Mouse (Mus musculus) ES-E14 (cell line): ENCODE data around the gene Sox5. TPM values are rescaled to one million over a fixed set of nuclear protein-coding genes. Genes with fewer than 3 reads are reported as not detected.

Experiments
- DNase-seq: peaks from one replicate; pipeline ENCODE4 v3.0.0-alpha.2; 2013; ENCODE audit warnings: low read depth, low spot score
- H3K27ac ChIP-seq: 2 replicates; pipeline ENCODE4 v1.5.1; 2012; ENCODE audit warnings: low read depth, mild to moderate bottlenecking, low read length, moderate library complexity, mixed read lengths; ENCODE audit not compliant: poor library complexity, insufficient read depth, severe bottlenecking
- H3K36me3 ChIP-seq: 2 replicates; pipeline ENCODE4 v1.6.1; 2012; ENCODE audit warnings: mild to moderate bottlenecking, low read length, moderate library complexity, mixed read lengths; ENCODE audit not compliant: control insufficient read depth, poor library complexity, insufficient read depth, severe bottlenecking
- H3K4me1 ChIP-seq, 2 experiments: fragments of 150-350 bp in 1 of 2; sonication (generic) in 1 of 2; 2 replicates each; pipeline ENCODE4 v1.6.1; 2012; ENCODE audit warnings: low read length in 2 of 2, mild to moderate bottlenecking in 1 of 2, mixed read lengths in 1 of 2; ENCODE audit not compliant: control insufficient read depth in 2 of 2, insufficient read depth in 2 of 2, poor library complexity in 1 of 2
- H3K4me3 ChIP-seq, 2 experiments: fragments of 150-350 bp in 1 of 2; sonication (generic) in 1 of 2; 2 replicates each; pipeline ENCODE4 v1.5.1; 2012; ENCODE audit warnings: low read length in 2 of 2, low read depth in 1 of 2, mild to moderate bottlenecking in 1 of 2, mixed read lengths in 1 of 2; ENCODE audit not compliant: insufficient read depth in 1 of 2, poor library complexity in 1 of 2, severe bottlenecking in 1 of 2
- H3K9ac ChIP-seq: 2 replicates; pipeline ENCODE4 v1.6.1; 2012; ENCODE audit warnings: low read depth, mild to moderate bottlenecking, low read length, mixed read lengths; ENCODE audit not compliant: poor library complexity, insufficient read depth, severe bottlenecking
- H3K9me3 ChIP-seq: fragments of 150-350 bp; sonication (generic); 2 replicates; pipeline ENCODE4 v1.6.1; 2012; ENCODE audit warnings: low read depth, mild to moderate bottlenecking, low read length; ENCODE audit not compliant: control insufficient read depth, insufficient read depth
- CHD2 ChIP-seq: IDR thresholded peaks from 2 replicates; pipeline ENCODE4 v1.6.1; 2014; ENCODE audit warnings: mild to moderate bottlenecking, low read depth, low read length, inconsistent platforms
- HCFC1 ChIP-seq: IDR thresholded peaks from 2 replicates; pipeline ENCODE4 v1.6.1; 2012; ENCODE audit warnings: low read length, inconsistent platforms, borderline replicate concordance; ENCODE audit not compliant: insufficient read depth
- MAFK ChIP-seq: IDR thresholded peaks from 2 replicates; pipeline ENCODE4 v1.6.1; 2014; ENCODE audit warnings: mild to moderate bottlenecking, low read depth, low read length, inconsistent platforms; ENCODE audit not compliant: insufficient read depth
- ZC3H11A ChIP-seq: IDR thresholded peaks from 2 replicates; pipeline ENCODE4 v1.6.1; 2012; ENCODE audit warnings: low read depth, mild to moderate bottlenecking, inconsistent platforms, low read length, borderline replicate concordance
- ZNF384 ChIP-seq: IDR thresholded peaks from 2 replicates; pipeline ENCODE4 v1.6.1; 2012; ENCODE audit warnings: low read depth, low read length, inconsistent platforms
- in situ Hi-C, 2 experiments: fragments of 600-800 bp; cut with MboI; formaldehyde crosslinking; loops; one replicate each; pipeline ENCODE4 v1.15.1; 2025; ENCODE audit warnings: low sequenced_read_pairs in 2 of 2, inconsistent platforms in 1 of 2; ENCODE audit not compliant: unreplicated experiment in 2 of 2
- total RNA-seq: library from RNA; depleted of rRNA; stranded (reverse); fragments of 300-350 nt; gene quantifications from 2 replicates; pipeline ENCODE4 v1.2.3, GENCODE M21; 2012

The Sox5 gene
- total RNA-seq, 1 experiment = 0.36 TPM

DNA sequence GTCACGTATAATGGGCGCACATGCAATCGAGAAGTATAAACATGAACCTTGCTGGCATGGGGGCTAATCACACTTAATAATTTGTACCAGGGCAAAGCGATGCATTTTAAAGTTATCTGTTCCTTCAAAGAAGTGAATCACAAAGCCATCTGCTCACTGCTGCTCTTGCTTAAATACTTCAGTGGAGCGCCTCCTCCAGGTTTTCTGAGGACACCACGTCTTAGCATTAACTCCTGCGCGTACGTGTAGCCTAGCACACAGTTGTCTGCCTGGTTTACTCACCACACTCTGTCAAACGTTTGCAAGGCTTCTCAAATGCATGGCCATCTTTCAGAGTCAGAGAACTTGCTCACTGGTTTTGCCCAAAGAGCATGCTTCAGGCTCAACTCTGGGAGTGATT, 35.3 kb downstream of the Sox5 start:
- no peak overlapping the region for H3K9ac ChIP-seq
- no peak overlapping the region for H3K27ac ChIP-seq
- in situ Hi-C loops = no loop called here
- no peaks in the 10 kb centered on the region for H3K4me1 ChIP-seq
- no peak overlapping the region for H3K4me3 ChIP-seq
- H3K36me3 ChIP-seq = no peaks in the 10 kb centered on the region
- no peak for DNase-seq
- H3K9me3 ChIP-seq = peaks cover 1% of the 10 kb centered on the region; the same call in 1 of the 2 replicates
- TF ChIP-seq ZNF384 (no peak), HCFC1 (no peak), CHD2 (no peak), MAFK (no peak), ZC3H11A (no peak)

DNA sequence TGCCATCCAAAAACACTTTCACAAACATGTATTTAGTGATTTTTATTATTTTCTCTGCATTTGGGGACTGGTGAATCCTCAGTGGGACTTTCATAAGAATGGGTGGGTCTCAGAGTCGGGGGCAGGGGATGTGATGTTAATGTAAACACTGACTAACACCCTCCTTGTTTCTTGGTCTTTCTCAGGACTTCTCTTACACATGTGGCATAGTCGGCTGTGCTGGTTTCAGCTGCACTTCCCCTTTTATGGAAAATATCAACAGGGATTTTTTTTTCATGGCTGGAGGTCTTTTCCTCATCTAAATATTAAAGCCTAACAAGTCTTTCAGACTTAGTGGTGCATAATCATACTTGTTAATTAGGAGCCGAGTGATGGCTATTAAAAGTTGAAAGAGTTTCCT, 39.2 kb downstream of the Sox5 start:
- no peak overlapping the region for H3K27ac ChIP-seq
- no peak for DNase-seq
- H3K4me1 ChIP-seq = no peaks in the 10 kb centered on the region
- no peak overlapping the region for H3K4me3 ChIP-seq
- in situ Hi-C loops = no loop called here
- TF ChIP-seq ZC3H11A (no peak), HCFC1 (no peak), CHD2 (no peak), MAFK (no peak), ZNF384 (no peak)
- H3K36me3 ChIP-seq = no peaks in the 10 kb centered on the region
- H3K9me3 ChIP-seq = peaks cover 1% of the 10 kb centered on the region; the same call in 1 of the 2 replicates
- no peak overlapping the region for H3K9ac ChIP-seq

- in situ Hi-C loops = no loop called here
- Histone ChIP-seq H3K36me3 (no peaks in the 10 kb centered on the region), H3K27ac (no peak overlapping the region), H3K4me1 (no peaks in the 10 kb centered on the region), H3K9me3 (peaks cover 1% of the 10 kb centered on the region; the same call in 1 of the 2 replicates), H3K4me3 (no peak overlapping the region), H3K9ac (no peak overlapping the region)
- TF ChIP-seq CHD2 (no peak), HCFC1 (no peak), MAFK (no peak), ZNF384 (no peak), ZC3H11A (no peak)
- no peak for DNase-seq
These were observed 40.6 kb downstream of the Sox5 start for GRCm38 (mm10) chr6:144741080-144741655.

- TF ChIP-seq ZC3H11A = no peak
- no peak for TF ChIP-seq MAFK
- no peak for TF ChIP-seq CHD2
- TF ChIP-seq HCFC1 = no peak
- no peak for TF ChIP-seq ZNF384
- H3K27ac ChIP-seq = no peak overlapping the region
- no peaks in the 10 kb centered on the region for H3K4me1 ChIP-seq
- no peaks in the 10 kb centered on the region for H3K36me3 ChIP-seq
- no peak for DNase-seq
- no peak overlapping the region for H3K4me3 ChIP-seq
- H3K9ac ChIP-seq = no peak overlapping the region
- in situ Hi-C loops = no loop called here
- peaks cover 1% of the 10 kb centered on the region; the same call in 1 of the 2 replicates for H3K9me3 ChIP-seq
These were observed 41.4 kb downstream of the Sox5 start for GRCm38 (mm10) chr6:144740343-144740742.

DNA sequence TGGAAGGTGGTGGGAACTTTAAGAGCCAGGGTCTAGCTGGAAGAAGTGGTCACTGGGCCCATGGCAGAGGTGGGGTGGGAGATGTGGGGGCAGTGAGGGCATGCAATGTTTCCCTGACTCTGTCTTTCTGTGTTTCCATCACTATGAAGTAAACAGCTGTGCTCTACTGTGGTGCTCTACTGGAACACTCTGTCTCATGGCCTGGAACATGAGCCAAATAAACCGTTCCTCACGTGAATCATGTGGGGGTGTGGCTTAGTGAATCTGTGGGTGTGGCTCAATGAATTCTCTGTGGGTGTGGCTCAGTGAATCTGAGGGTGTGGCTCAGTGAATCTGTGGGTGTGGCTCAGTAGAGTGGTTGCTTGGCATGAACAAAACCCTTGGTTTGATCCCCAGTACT, 42.0 kb downstream of the Sox5 start:
- Histone ChIP-seq H3K4me1 (no peaks in the 10 kb centered on the region), H3K36me3 (no peaks in the 10 kb centered on the region), H3K4me3 (no peak overlapping the region), H3K27ac (no peak overlapping the region), H3K9ac (no peak overlapping the region), H3K9me3 (peaks cover 1% of the 10 kb centered on the region; the same call in 1 of the 2 replicates)
- no peak for DNase-seq
- TF ChIP-seq MAFK (no peak), HCFC1 (no peak), ZC3H11A (no peak), CHD2 (no peak), ZNF384 (no peak)
- in situ Hi-C loops = no loop called here
